Mouse (Mus musculus): Measurements from ENCODE around the gene Ddx23.
A peak's percentile ranks its signal among the peaks of the same experiment; 100 is the strongest.

Gene Ddx23

GRCm38 (mm10) chr15:98674994-98675545, 12.4 kb upstream of the Ddx23 start:
- DNase-seq (ENCODE audit: inconsistent ontology term), result no peak

- no peak for DNase-seq (ENCODE audit: inconsistent ontology term)
Observed at GRCm38 (mm10) chr15:98674284-98674993, 11.7 kb upstream of the Ddx23 start.

GRCm38 (mm10) chr15:98673732-98674131, 11.0 kb upstream of the Ddx23 start:
- DNase-seq (ENCODE audit: inconsistent ontology term), result no peak

GRCm38 (mm10) chr15:98672592-98672991, 9.9 kb upstream of the Ddx23 start:
- peak; percentile 74 for DNase-seq (ENCODE audit: inconsistent ontology term)

GRCm38 (mm10) chr15:98664042-98664907, 1.6 kb upstream of the Ddx23 start:
- peak; percentile 44 for DNase-seq (ENCODE audit: inconsistent ontology term)

- DNase-seq (ENCODE audit: inconsistent ontology term), result no peak
Observed at GRCm38 (mm10) chr15:98662198-98662566, 512 bp downstream of the Ddx23 start.

GRCm38 (mm10) chr15:98656982-98657751, 5.5 kb downstream of the Ddx23 start:
- no peak for DNase-seq (ENCODE audit: inconsistent ontology term)

GRCm38 (mm10) chr15:98652174-98652573, 10.5 kb downstream of the Ddx23 start:
- no peak for DNase-seq (ENCODE audit: inconsistent ontology term)

GRCm38 (mm10) chr15:98651431-98651830, 11.3 kb downstream of the Ddx23 start:
- no peak for DNase-seq (ENCODE audit: inconsistent ontology term)

GRCm38 (mm10) chr15:98648071-98648470, 14.6 kb downstream of the Ddx23 start:
- DNase-seq (ENCODE audit: inconsistent ontology term), result no peak

GRCm38 (mm10) chr15:98647308-98647707, 15.4 kb downstream of the Ddx23 start:
- no peak for DNase-seq (ENCODE audit: inconsistent ontology term)

GRCm38 (mm10) chr15:98646737-98647136, 16.0 kb downstream of the Ddx23 start:
- DNase-seq (ENCODE audit: inconsistent ontology term), result no peak

GRCm38 (mm10) chr15:98645057-98646026, 17.4 kb downstream of the Ddx23 start:
- no peak for DNase-seq (ENCODE audit: inconsistent ontology term)

- no peak for DNase-seq (ENCODE audit: inconsistent ontology term)
Observed at GRCm38 (mm10) chr15:98644406-98644805, 18.3 kb downstream of the Ddx23 start.

GRCm38 (mm10) chr15:98640157-98640556, 22.5 kb downstream of the Ddx23 start:
- DNase-seq (ENCODE audit: inconsistent ontology term), result no peak

GRCm38 (mm10) chr15:98637155-98637554, 25.5 kb downstream of the Ddx23 start:
- DNase-seq (ENCODE audit: inconsistent ontology term), result no peak

- no peak for DNase-seq (ENCODE audit: inconsistent ontology term)
Observed at GRCm38 (mm10) chr15:98636517-98636916, 26.2 kb downstream of the Ddx23 start.

GRCm38 (mm10) chr15:98635291-98635841, 27.3 kb downstream of the Ddx23 start:
- DNase-seq (ENCODE audit: inconsistent ontology term), result no peak

- DNase-seq (ENCODE audit: inconsistent ontology term), result peak; percentile 90
Observed at GRCm38 (mm10) chr15:98634541-98635081, 28.1 kb downstream of the Ddx23 start.

- peak; percentile 7 for DNase-seq (ENCODE audit: inconsistent ontology term)
Observed at GRCm38 (mm10) chr15:98633822-98634470, 28.7 kb downstream of the Ddx23 start.

Measured in Muller cell, postnatal 12 days (primary cell).